8 mouse cellular contexts compared by ENCODE assay signal in the genomic region with DNA sequence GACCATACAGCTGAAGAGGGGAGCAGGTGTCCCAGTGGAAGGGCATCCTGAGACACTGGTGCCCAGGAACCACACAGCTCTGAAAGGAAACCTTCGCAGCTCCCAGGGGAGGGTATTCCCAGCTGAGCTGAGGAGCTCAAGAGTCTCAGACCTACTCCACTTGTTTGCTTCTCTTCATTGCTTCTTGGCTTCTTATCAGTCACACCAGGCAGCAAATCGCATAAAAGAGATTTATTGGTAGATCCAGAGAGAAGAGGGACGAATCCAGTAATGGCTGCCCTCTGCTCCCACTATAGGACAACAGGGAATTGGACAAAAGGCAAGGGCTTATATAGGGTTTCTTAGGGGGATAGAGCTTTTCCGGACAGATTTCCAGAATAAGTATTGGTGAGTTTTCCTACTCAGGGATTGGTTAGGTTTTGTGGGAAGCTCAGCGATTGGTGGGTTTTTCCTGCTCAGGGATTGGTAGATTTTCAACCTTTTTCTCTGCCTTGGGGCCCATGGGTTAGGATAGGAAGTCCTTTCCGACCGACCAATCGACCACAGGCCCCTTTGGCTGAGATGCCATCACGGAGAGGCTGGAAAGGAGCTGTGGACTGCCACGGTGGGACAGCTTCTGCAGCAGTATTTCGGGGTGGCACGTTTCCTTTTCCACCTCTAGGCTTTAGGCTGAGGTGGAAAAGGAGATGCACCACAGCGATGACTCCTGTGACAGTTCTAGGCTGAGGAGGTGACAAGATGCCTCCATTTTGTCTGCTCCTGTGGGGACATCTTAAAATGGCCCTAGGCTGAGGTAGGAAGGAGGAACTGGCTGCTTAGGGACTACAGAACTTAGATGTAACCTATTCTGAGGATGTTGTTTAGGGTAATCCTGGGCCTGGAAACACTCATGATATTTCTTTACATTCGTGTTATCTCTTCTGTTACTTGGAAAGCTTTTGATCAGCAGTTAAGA. TPM values are rescaled to one million over a fixed set of nuclear protein-coding genes. Genes with fewer than 3 reads are reported as not detected.
DNase-seq lines count a peak whose midpoint lies in the region; ATAC-seq lines count a peak whose summit lies in the region.

No protein-coding gene starts in this region.

- peaks cover 15% of the 10 kb centered on the region; the same call in 1 of the 2 replicates for H3K36me3 ChIP-seq in heart, embryonic 14.5 days (ENCODE audit: control insufficient read depth, insufficient read depth, low read length)
- H3K36me3 ChIP-seq in hindbrain, embryonic 16.5 days (ENCODE audit: control insufficient read depth, insufficient read depth, low read length): no peaks in the 10 kb centered on the region

- H3K9ac ChIP-seq in heart, embryonic 14.5 days (ENCODE audit: low read length): peak overlapping the region; percentile 88
- peak overlapping the region; percentile 36; the same call in 1 of the 2 replicates for H3K9ac ChIP-seq in hindbrain, embryonic 16.5 days (ENCODE audit: low read depth, low read length)

- no peaks in the 10 kb centered on the region for H3K27me3 ChIP-seq in heart, embryonic 14.5 days (ENCODE audit: control insufficient read depth, insufficient read depth, low read length)
- H3K27me3 ChIP-seq in hindbrain, embryonic 16.5 days (replicated peaks; ENCODE audit: control insufficient read depth, insufficient read depth, low read length): no peaks in the 10 kb centered on the region

- no peak for ATAC-seq in heart, embryonic 14.5 days (ENCODE audit: insufficient number of reproducible peaks, insufficient read depth, low FRiP score, low read depth)
- no peak for ATAC-seq in hindbrain, embryonic 16.5 days

- 78% methylated on average over 14 of the region's 14 CpGs for WGBS in heart, embryonic 14.5 days
- 84% methylated on average over 14 of the region's 14 CpGs for WGBS in hindbrain, embryonic 16.5 days

- H3K4me3 ChIP-seq in heart, embryonic 14.5 days (ENCODE audit: control insufficient read depth in 1 of 2, insufficient read depth in 1 of 2, low read depth in 1 of 2, low read length in 2 of 2): peak overlapping the region; percentile 22 to 74
- peak overlapping the region; percentile 60 for H3K4me3 ChIP-seq in hindbrain, embryonic 16.5 days (ENCODE audit: low read length)

- peak overlapping the region; percentile 36 to 51; a peak in 3 of 4 replicates for H3K27ac ChIP-seq in heart, embryonic 14.5 days (replicated peaks in 1 of 2; ENCODE audit: control insufficient read depth in 1 of 2, insufficient read depth in 1 of 2, low read depth in 2 of 2, low read length in 2 of 2)
- no peak overlapping the region; the same call in 1 of the 2 replicates for H3K27ac ChIP-seq in hindbrain, embryonic 16.5 days (ENCODE audit: low read depth, low read length)

- H3K4me1 ChIP-seq in heart, embryonic 14.5 days (ENCODE audit: control insufficient read depth in 2 of 2, insufficient read depth in 2 of 2, low read length in 2 of 2): peaks cover 6 to 38% of the 10 kb centered on the region in 2 experiments
- peaks cover 11% of the 10 kb centered on the region for H3K4me1 ChIP-seq in hindbrain, embryonic 16.5 days (ENCODE audit: control insufficient read depth, insufficient read depth, low read depth, low read length)

- H3K9me3 ChIP-seq in heart, embryonic 14.5 days (ENCODE audit: control insufficient read depth, low read length): no peaks in the 10 kb centered on the region
- H3K9me3 ChIP-seq in hindbrain, embryonic 16.5 days (ENCODE audit: control insufficient read depth, low read length): no peaks in the 10 kb centered on the region

- no peak for DNase-seq in heart, postnatal 25 days (ENCODE audit: low spot score)
- peak; percentile 39 for DNase-seq in adipocyte (ENCODE audit: low spot score)
- peak; percentile 18 for DNase-seq in neural tube, embryonic 10.5 days (ENCODE audit: extremely low spot score, low spot score)
- no peak for DNase-seq in thymus, postnatal 10 days (ENCODE audit: low spot score in 2 of 2)
- DNase-seq in urinary bladder, adult 2 months (ENCODE audit: low spot score): no peak
- no peak for DNase-seq in ovary, postnatal 14 days (ENCODE audit: low spot score)

- intact Hi-C loops in heart, postnatal 25 days (cut with DNase I): loop anchor here (2.0 to 5.0 kb wide), 2 partner anchors 26 to 67 kb away; partner anchors contain the start of gene Smbd1

- H3K4me2 ChIP-seq in heart, embryonic 14.5 days (ENCODE audit: low read length): peak overlapping the region; percentile 84
- H3K4me2 ChIP-seq in hindbrain, embryonic 16.5 days (ENCODE audit: low read length): peak overlapping the region; percentile 79

RNA-seq across cellular contexts. Expression of gene Rubcn, which starts 1.7 kb away (rescaled TPM):
- 30.4 and 30.7 TPM in 2 replicates for polyA plus RNA-seq in heart, embryonic 14.5 days (2014; fragmentation: Nextera tagmentation; extraction: Ambion mirVana)
- 10 to 100 TPM; 27.8 to 32.4 TPM for total RNA-seq in heart, postnatal 25 days (2021)
- 35.3 and 42.6 TPM in 2 replicates for polyA plus RNA-seq in hindbrain, embryonic 16.5 days (2015; fragmentation: Nextera tagmentation; extraction: Ambion mirVana)
- polyA plus RNA-seq in urinary bladder, adult 2 months (2012; rRNA removed): 38.1 and 38.6 TPM in 2 replicates

RNA-seq across cellular contexts. Expression of gene Fyttd1, which starts 1.9 kb away (rescaled TPM):
- polyA plus RNA-seq in heart, embryonic 14.5 days (2014; fragmentation: Nextera tagmentation; extraction: Ambion mirVana): 166 and 170 TPM in 2 replicates
- 100 to 1,000 TPM; 106 to 109 TPM for total RNA-seq in heart, postnatal 25 days (2021)
- polyA plus RNA-seq in hindbrain, embryonic 16.5 days (2015; fragmentation: Nextera tagmentation; extraction: Ambion mirVana): 103 and 104 TPM in 2 replicates
- 49.7 and 51.4 TPM in 2 replicates for polyA plus RNA-seq in urinary bladder, adult 2 months (2012; rRNA removed)

RNA-seq across cellular contexts. Expression of gene Lrch3, which starts 34.7 kb away (rescaled TPM):
- polyA plus RNA-seq in heart, embryonic 14.5 days (2014; fragmentation: Nextera tagmentation; extraction: Ambion mirVana): 22.0 and 25.4 TPM in 2 replicates
- total RNA-seq in heart, postnatal 25 days (2021): 10 to 100 TPM; 25.9 to 27.2 TPM
- 25.7 and 33.6 TPM in 2 replicates for polyA plus RNA-seq in hindbrain, embryonic 16.5 days (2015; fragmentation: Nextera tagmentation; extraction: Ambion mirVana)
- 25.1 and 26.9 TPM in 2 replicates for polyA plus RNA-seq in urinary bladder, adult 2 months (2012; rRNA removed)

Comparison
In these comparisons a context has a peak if more than half of its experiments do, and no peak if none do; other contexts are left out.
1. DNase-seq: peak in adipocyte (single experiment) and neural tube, embryonic 10.5 days (single experiment); none in heart, postnatal 25 days (single experiment), thymus, postnatal 10 days (0 of 2), urinary bladder, adult 2 months (single experiment) and ovary, postnatal 14 days (single experiment).